Mouse (Mus musculus) mammary gland, adult 2 months (tissue): ENCODE measurements around the gene Plac1. TPM values are rescaled to one million over a fixed set of nuclear protein-coding genes. Genes with fewer than 3 reads are reported as not detected.

Source experiments
- polyA plus RNA-seq: library from polyadenylated mRNA; depleted of rRNA; stranded (reverse); fragments of >200 nt; gene quantifications from 2 replicates; pipeline ENCODE4 v1.2.3, GENCODE M21; 2012; ENCODE audit warnings: low replicate concordance; rRNA removed

Plac1 gene
- 0.17 and 0.20 TPM in 2 replicates for polyA plus RNA-seq

GRCm38 (mm10) chrX:53240011-53240410 lies at the start of gene Plac1:
Plac1 (minus strand) TSS chrX:53240111.

GRCm38 (mm10) chrX:53273124-53273523 lies 33.2 kb upstream of the Plac1 start, which contains the start of gene Fam122c:
Fam122c (plus strand) TSS chrX:53273424.

GRCm38 (mm10) chrX:53269289-53270062 lies 29.6 kb upstream of the Plac1 start, which contains the start of gene Fam122b:
Fam122b (minus strand) TSS chrX:53269805.

Other genes starting within 250 kb of the Plac1 start
- gene Fam122b, start 29.7 kb upstream of the Plac1 start, polyA plus RNA-seq = 2.5 and 2.9 TPM in 2 replicates
- gene Fam122c, start 33.3 kb upstream of the Plac1 start, polyA plus RNA-seq = not detected in 2 replicates
- gene Mospd1, start 130.4 kb upstream of the Plac1 start, polyA plus RNA-seq = 1.2 and 6.3 TPM in 2 replicates
- gene Etd, start 194.8 kb upstream of the Plac1 start, polyA plus RNA-seq = not detected in 2 replicates